Mouse (Mus musculus) embryonic fibroblast, embryonic 13.5 days (primary cell): ENCODE results near the gene Prkar1b.

ENCODE experiments used
- CTCF ChIP-seq: IDR thresholded peaks from 2 replicates; pipeline ENCODE4 v1.5.1; 2011; ENCODE audit warnings: mild to moderate bottlenecking, control low read depth, low read length, moderate library complexity, borderline replicate concordance; ENCODE audit not compliant: insufficient read depth
- POLR2A ChIP-seq: IDR thresholded peaks from 2 replicates; pipeline ENCODE4 v1.6.1; 2011; ENCODE audit warnings: low read depth, mild to moderate bottlenecking, control low read depth, low read length, moderate library complexity

GRCm38 (mm10) chr5:139015097-139015496 lies 134.7 kb downstream of the Prkar1b start:
- no peak for TF ChIP-seq CTCF
- TF ChIP-seq POLR2A = no peak
